Mouse (Mus musculus) cerebellum, adult 9-10 months (tissue): Measurements from ENCODE around the gene Lsm2.
A peak's percentile ranks its signal among the peaks of the same experiment; 100 is the strongest.
"Not testable (repeated sequence)": the region's sequence is repeated elsewhere in the genome, so short reads cannot be mapped to it uniquely, and the experiment has no call there.

Experiments used
- DNase-seq: peaks from one replicate; pipeline ENCODE4 v3.0.0; 2022

The Lsm2 gene

DNA sequence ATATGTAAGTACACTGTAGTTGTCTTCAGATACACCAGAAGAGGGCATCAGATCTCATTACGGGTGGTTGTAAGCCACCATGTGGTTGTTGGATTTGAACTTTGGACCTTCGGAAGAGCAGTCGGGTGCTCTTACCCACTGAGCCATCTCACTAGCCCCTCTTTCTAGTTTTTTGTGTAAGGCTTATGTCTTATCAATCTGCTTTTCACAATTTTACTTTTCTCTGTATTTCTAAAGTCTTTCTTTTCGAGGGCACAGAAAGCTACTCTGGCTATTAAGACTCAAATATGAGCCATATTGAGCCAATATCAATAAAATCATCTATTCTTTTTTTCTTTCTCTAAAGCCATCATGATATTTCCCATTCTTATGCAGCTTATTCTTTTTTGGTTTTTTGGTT lies 13.5 kb downstream of the Lsm2 start:
- DNase-seq, result not testable (repeated sequence)

- not testable (repeated sequence) for DNase-seq
Observed at GRCm38 (mm10) chr17:34995927-34996326, 14.3 kb downstream of the Lsm2 start.

GRCm38 (mm10) chr17:34996411-34997141 lies 14.9 kb downstream of the Lsm2 start:
- no peak for DNase-seq

DNA sequence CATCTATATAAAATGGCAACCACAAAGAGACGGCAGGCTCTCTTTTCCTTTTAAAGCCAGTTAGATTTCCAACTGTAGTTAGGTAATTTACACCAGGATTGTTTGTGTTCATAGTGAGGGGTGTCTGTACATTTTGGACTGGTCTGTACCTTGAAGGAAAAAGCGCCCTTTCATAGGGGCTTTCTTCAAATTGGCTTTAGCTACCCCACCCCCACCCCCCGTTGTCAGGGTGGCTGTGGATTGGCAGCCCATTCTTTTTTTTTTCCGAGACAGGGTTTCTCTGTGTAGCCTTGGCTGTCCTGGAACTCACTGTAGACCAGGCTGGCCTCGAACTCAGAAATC lies 15.5 kb downstream of the Lsm2 start:
- DNase-seq, result no peak

- DNase-seq, result peak; percentile 18
Observed at GRCm38 (mm10) chr17:34998526-34999430, 17.1 kb downstream of the Lsm2 start.

DNA sequence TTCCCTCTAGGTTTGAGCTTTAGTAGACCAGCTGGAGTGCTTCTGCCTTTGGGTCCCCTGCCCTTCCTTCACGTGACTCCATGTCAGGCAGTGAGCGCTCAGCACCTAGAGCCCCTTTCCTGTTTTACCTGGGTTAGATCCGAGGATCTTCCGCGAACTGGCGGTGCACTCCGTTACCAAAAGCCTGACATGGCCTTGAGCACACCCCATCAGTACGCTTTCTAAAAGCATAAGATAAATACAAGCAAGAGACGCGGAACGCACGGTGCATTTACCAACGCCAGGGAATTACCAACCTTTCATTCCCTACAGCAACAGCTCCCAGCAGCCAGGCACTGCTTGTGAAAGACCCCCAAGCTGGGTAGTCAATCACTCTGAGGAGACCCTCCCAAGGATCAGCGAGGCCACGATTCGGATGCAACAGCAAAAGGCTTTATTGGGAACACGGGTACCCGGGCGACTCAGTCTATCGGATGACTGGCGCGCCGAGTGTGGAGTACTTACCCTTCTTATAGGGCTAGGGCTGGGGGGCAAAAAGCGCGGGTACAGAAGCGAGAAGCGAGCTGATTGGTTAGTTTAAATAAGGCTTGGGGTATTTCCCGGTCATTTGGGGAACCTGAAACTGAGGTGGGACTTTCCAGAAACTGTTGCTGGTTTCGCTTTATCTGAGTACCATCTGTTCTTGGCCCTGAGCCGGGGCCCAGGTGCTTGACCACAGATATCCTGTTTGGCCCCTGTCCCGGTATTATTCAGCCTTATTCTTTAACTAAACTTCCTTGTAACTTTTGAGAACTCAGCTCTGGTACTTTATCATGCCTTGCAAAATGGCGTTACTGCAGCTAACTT lies 18.4 kb downstream of the Lsm2 start:
- peak; percentile 42 for DNase-seq

GRCm38 (mm10) chr17:35000717-35001451 lies 19.2 kb downstream of the Lsm2 start, which contains the start of gene Vars:
Gene Vars, plus strand, starts transcription at chr17:35000987.
- peak; percentile 81 for DNase-seq

GRCm38 (mm10) chr17:35001452-35002152 lies 19.9 kb downstream of the Lsm2 start:
- no peak for DNase-seq

GRCm38 (mm10) chr17:35002153-35002865 lies 20.6 kb downstream of the Lsm2 start:
- peak; percentile 45 for DNase-seq

DNA sequence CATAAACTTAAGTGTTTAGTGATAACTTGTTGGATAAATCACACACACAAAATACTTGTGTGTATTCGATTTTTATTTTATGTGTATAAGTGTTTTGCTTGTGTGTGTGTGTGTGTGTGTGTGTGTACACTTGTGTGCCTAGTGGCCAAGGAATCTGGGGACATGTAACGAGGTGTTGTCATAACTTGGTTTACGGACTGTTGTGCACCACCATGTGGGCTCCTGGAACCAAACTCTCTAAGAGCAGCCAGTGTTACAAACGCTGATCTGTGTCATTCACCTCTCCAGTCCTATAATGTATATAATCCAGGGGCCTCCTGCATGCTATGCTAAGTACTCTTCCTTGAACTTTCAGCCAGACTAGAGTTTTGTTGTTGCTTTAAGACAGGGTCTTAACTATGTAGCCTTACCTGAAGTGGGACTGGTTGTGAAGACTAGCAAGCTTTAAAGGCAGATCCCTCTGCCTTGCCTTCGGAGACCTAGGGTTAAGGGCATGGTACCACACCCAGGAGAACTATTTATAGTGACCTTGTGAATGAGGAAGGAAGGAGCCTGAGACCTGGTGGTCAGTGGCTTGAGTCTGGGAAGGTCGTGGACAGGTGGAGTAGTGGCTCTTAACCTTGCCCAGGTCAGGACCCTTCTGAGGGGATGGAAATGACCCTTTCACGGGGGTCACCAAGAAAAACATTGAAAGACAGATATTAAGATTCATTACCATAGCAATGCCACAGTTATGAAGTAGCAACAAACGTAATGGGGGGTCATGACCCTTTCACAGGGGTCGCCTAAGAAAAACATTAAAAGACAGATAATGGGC lies 21.6 kb downstream of the Lsm2 start:
- no peak for DNase-seq

DNA sequence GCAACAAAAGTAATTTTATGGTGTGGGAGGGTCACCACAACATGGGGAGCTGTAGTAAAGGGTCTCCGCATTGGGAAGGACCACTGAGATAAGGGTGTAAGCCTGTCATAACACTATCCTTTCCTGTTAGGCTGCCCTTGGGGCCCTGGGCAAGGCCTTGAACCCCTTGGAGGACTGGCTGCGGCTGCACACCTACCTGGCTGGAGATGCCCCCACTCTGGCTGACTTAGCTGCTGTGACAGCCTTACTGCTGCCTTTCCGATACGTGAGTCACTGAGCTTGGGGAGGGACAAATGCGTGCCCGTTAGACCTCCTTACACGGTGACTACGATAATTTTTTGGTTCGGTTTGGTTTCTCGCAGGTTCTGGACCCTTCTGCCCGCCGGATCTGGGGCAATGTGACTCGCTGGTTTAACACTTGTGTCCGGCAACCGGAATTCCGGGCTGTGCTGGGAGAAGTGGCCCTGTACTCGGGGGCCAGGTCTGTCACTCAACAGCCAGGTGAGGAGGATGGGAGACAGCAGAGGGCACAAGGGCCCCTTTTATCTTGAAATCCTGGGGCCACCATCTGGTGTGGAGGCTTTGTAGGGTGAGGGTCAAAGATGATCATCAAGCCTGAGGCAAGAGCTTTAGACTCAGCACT lies 22.5 kb downstream of the Lsm2 start:
- no peak for DNase-seq

DNA sequence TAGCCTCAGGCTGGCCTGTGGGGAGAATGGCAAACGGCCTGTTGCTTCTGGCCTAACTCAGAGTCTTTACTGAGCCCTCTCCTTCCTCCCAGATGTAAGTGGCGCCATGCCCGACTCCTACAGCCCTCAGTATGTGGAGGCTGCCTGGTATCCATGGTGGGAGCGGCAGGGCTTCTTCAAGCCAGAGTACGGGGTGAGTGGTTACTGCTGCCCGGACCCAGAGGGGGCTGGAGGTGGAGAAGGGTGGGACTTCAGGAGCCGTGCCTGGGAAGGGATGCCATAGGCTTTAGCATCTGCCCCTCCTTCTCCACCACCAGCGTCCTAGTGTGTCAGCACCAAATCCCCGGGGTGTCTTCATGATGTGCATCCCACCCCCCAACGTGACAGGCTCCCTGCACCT lies 23.5 kb downstream of the Lsm2 start:
- DNase-seq, result peak; percentile 35

DNA sequence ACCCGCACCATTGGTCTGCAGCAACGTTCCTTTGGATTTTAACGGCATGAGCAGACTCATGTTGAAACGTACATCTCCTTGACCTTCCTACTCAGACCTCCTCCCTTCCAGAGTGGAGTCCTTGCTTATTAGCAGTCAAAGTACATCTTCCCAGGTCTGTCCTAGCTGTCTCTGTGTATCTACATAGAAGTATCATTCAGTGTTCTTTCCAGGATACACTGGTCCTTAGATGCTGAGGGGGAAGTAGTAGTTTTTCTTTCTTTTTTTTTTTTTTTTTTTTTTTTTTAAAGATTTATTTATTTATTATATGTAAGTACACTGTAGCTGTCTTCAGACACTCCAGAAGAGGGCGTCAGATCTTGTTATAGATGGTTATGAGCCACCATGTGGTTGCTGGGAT lies 24.2 kb downstream of the Lsm2 start:
- not testable (repeated sequence) for DNase-seq

GRCm38 (mm10) chr17:35007387-35007991 lies 25.8 kb downstream of the Lsm2 start:
- DNase-seq, result no peak

GRCm38 (mm10) chr17:35009586-35009985 lies 27.9 kb downstream of the Lsm2 start:
- peak; percentile 91 for DNase-seq

GRCm38 (mm10) chr17:35011440-35011839 lies 29.8 kb downstream of the Lsm2 start:
- no peak for DNase-seq

- no peak for DNase-seq
Observed at GRCm38 (mm10) chr17:35012430-35012829, 30.8 kb downstream of the Lsm2 start.

DNA sequence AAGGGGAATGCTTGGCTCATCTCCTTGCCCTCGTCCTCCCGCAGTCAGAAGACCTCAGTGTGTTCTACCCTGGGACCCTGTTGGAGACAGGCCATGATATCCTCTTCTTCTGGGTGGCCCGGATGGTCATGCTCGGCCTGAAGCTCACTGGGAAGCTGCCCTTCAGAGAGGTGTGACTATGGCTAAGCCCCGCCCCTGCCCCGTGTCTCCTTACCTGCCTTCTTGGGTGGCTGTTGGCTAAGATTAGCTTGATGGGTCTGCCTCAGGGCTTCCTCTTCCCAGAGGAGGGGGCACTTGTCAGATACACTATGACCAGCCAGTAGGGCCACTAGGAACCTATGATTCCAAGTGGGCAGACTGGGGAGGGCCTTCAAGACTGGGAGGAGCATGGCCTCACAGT lies 31.6 kb downstream of the Lsm2 start:
- no peak for DNase-seq

DNA sequence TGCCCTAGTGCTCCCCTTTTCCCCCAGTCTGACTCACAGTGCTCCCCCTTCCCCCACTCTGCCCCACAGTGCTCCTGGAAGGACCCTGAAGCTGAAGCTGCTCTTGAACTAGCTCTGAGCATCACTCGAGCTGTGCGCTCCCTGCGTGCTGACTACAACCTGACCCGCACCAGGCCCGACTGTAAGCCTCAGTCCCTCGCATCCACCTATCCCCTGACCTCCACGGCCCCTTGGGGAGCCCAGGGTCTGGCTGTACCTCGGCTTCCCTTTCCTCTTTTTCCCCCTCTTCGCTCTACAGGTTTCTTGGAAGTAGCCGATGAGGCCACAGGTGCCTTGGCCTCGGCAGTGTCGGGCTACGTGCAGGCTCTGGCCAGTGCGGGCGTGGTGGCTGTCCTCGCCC lies 33.6 kb downstream of the Lsm2 start:
- peak; percentile 39 for DNase-seq
